Mouse (Mus musculus) C2C12 (cell line): ENCODE measurements around the gene Twist1. TPM values are rescaled to one million over a fixed set of nuclear protein-coding genes. Genes with fewer than 3 reads are reported as not detected.

ENCODE experiments used
- H3K27me3 ChIP-seq: one replicate; pipeline ENCODE4 v1.6.1; 2011; ENCODE audit not compliant: control insufficient read depth, insufficient read depth, insufficient read length
- H3K36me3 ChIP-seq: one replicate; pipeline ENCODE4 v1.6.1; 2011; ENCODE audit not compliant: control insufficient read depth, insufficient read depth
- H3K4me3 ChIP-seq: one replicate; pipeline ENCODE4 v1.5.1; 2011; ENCODE audit warnings: mild to moderate bottlenecking, control low read depth; ENCODE audit not compliant: poor library complexity, insufficient read depth, severe bottlenecking
- H3K79me2 ChIP-seq: one replicate; pipeline ENCODE4 v1.6.1; 2011; ENCODE audit not compliant: control insufficient read depth, insufficient read depth
- H3K79me3 ChIP-seq: one replicate; pipeline ENCODE4 v1.6.1; 2011; ENCODE audit warnings: low read depth, control low read depth
- H3ac ChIP-seq: one replicate; pipeline ENCODE3; 2011; ENCODE audit warnings: low read depth; ENCODE audit not compliant: control insufficient read depth, insufficient read length
- CEBPB ChIP-seq: IDR thresholded peaks from one replicate; pipeline ENCODE4 v1.6.1; 2011; ENCODE audit warnings: low read depth, mild to moderate bottlenecking, control low read depth, moderate library complexity
- CTCF ChIP-seq: IDR thresholded peaks from one replicate; pipeline ENCODE4 v1.5.1; 2011; ENCODE audit not compliant: control insufficient read depth, insufficient read depth, insufficient read length
- FOSL1 ChIP-seq: IDR thresholded peaks from one replicate; pipeline ENCODE4 v1.8.0; 2011; ENCODE audit warnings: mild to moderate bottlenecking, low read length; ENCODE audit not compliant: poor library complexity, insufficient read depth, severe bottlenecking
- MAX ChIP-seq: IDR thresholded peaks from one replicate; pipeline ENCODE4 v1.6.1; 2011; ENCODE audit warnings: mild to moderate bottlenecking, control low read depth
- MYOD1 ChIP-seq: IDR thresholded peaks from one replicate; pipeline ENCODE4 v1.6.1; 2011; ENCODE audit warnings: low read depth; ENCODE audit not compliant: control insufficient read depth, insufficient read length
- MYOG ChIP-seq: IDR thresholded peaks from one replicate; pipeline ENCODE4 v1.6.1; 2011; ENCODE audit not compliant: control insufficient read depth, insufficient read length; ENCODE audit errors: extremely low read depth
- USF1 ChIP-seq: IDR thresholded peaks from one replicate; pipeline ENCODE4 v1.6.1; 2011; ENCODE audit warnings: low read depth, mild to moderate bottlenecking, control low read depth, moderate library complexity
- polyA plus RNA-seq: library from polyadenylated mRNA; unstranded; fragments of >200 nt; fragmentation: generic; extraction: Trizol; gene quantifications from one replicate; pipeline ENCODE4 v1.2.1, GENCODE M21; 2012; ENCODE audit warnings: missing spikeins

Twist1 gene
- polyA plus RNA-seq, 1 experiment = 9.3 TPM

GRCm38 (mm10) chr12:33965661-33966360 lies 8.3 kb downstream of the Twist1 start:
- H3ac ChIP-seq = no peak overlapping the region
- H3K36me3 ChIP-seq = no peaks in the 10 kb centered on the region
- H3K27me3 ChIP-seq = no peaks in the 10 kb centered on the region
- no peak overlapping the region for H3K4me3 ChIP-seq
- no peaks in the 10 kb centered on the region for H3K79me3 ChIP-seq
- H3K79me2 ChIP-seq = no peaks in the 10 kb centered on the region
- TF ChIP-seq MYOG (no peak), MAX (no peak), CTCF (no peak), MYOD1 (no peak), FOSL1 (no peak), USF1 (no peak), CEBPB (no peak)

GRCm38 (mm10) chr12:33966490-33967415 lies 9.3 kb downstream of the Twist1 start:
- Histone ChIP-seq H3K36me3 (no peaks in the 10 kb centered on the region), H3K79me3 (no peaks in the 10 kb centered on the region), H3ac (no peak overlapping the region), H3K79me2 (no peaks in the 10 kb centered on the region), H3K4me3 (no peak overlapping the region), H3K27me3 (no peaks in the 10 kb centered on the region)
- TF ChIP-seq MAX = no peak
- no peak for TF ChIP-seq MYOG
- TF ChIP-seq CEBPB = no peak
- TF ChIP-seq FOSL1 = no peak
- no peak for TF ChIP-seq MYOD1
- TF ChIP-seq USF1 = no peak
- no peak for TF ChIP-seq CTCF

- Histone ChIP-seq H3K36me3 (no peaks in the 10 kb centered on the region), H3K4me3 (no peak overlapping the region), H3ac (no peak overlapping the region)
These were observed 10.0 kb downstream of the Twist1 start for GRCm38 (mm10) chr12:33967514-33967913.

GRCm38 (mm10) chr12:33968041-33968897 lies 10.8 kb downstream of the Twist1 start:
- Histone ChIP-seq H3K4me3 (no peak overlapping the region), H3K27me3 (no peaks in the 10 kb centered on the region)

More at GRCm38 (mm10) chr12:33967514-33967913, 10.0 kb downstream of the Twist1 start:
- Histone ChIP-seq H3K27me3 (no peaks in the 10 kb centered on the region), H3K79me2 (no peaks in the 10 kb centered on the region), H3K79me3 (no peaks in the 10 kb centered on the region)
- no peak for TF ChIP-seq USF1
- no peak for TF ChIP-seq CTCF
- TF ChIP-seq FOSL1 = no peak
- no peak for TF ChIP-seq MAX
- no peak for TF ChIP-seq MYOD1
- TF ChIP-seq CEBPB = no peak
- TF ChIP-seq MYOG = no peak

GRCm38 (mm10) chr12:33968898-33969178 lies 11.4 kb downstream of the Twist1 start:
- Histone ChIP-seq H3ac (no peak overlapping the region), H3K79me3 (no peaks in the 10 kb centered on the region), H3K36me3 (no peaks in the 10 kb centered on the region), H3K79me2 (no peaks in the 10 kb centered on the region), H3K4me3 (no peak overlapping the region), H3K27me3 (no peaks in the 10 kb centered on the region)
- TF ChIP-seq USF1 (no peak), CTCF (no peak), MYOD1 (no peak), MAX (no peak), MYOG (no peak), CEBPB (no peak), FOSL1 (no peak)

More at GRCm38 (mm10) chr12:33968041-33968897, 10.8 kb downstream of the Twist1 start:
- Histone ChIP-seq H3K36me3 (no peaks in the 10 kb centered on the region), H3K79me3 (no peaks in the 10 kb centered on the region), H3K79me2 (no peaks in the 10 kb centered on the region), H3ac (no peak overlapping the region)
- no peak for TF ChIP-seq FOSL1
- TF ChIP-seq USF1 = no peak
- no peak for TF ChIP-seq CTCF
- no peak for TF ChIP-seq MYOG
